Mouse (Mus musculus) limb, embryonic 12.5 days (tissue): ENCODE results near the gene Sdhaf3. TPM values are rescaled to one million over a fixed set of nuclear protein-coding genes. Genes with fewer than 3 reads are reported as not detected.
"Not testable (repeated sequence)": the region's sequence is repeated elsewhere in the genome, so short reads cannot be mapped to it uniquely, and the experiment has no call there.

ENCODE experiments used
- ATAC-seq: fragments of 200-750 bp; cut with Nextera tagmentation; 2 replicates; pipeline ENCODE4 v1.8.0; 2017; ENCODE audit warnings: low read depth, moderate TSS enrichment; ENCODE audit not compliant: insufficient number of reproducible peaks, insufficient read depth, low FRiP score, low TSS enrichment
- H3K27ac ChIP-seq: fragments of 300-500 bp; sonication (generic); 2 replicates; pipeline ENCODE4 v1.5.1; 2016; ENCODE audit warnings: mild to moderate bottlenecking, moderate library complexity
- H3K27me3 ChIP-seq: fragments of 300-500 bp; sonication (generic); 2 replicates; pipeline ENCODE4 v1.6.1; 2016; ENCODE audit warnings: mild to moderate bottlenecking, moderate library complexity
- H3K36me3 ChIP-seq: fragments of 300-500 bp; sonication (generic); 2 replicates; pipeline ENCODE4 v1.6.1; 2016; ENCODE audit warnings: mild to moderate bottlenecking, moderate library complexity
- H3K4me1 ChIP-seq: fragments of 300-500 bp; sonication (generic); replicated peaks from 2 replicates; pipeline ENCODE4 v1.6.1; 2016
- H3K4me2 ChIP-seq: fragments of 300-500 bp; sonication (generic); 2 replicates; pipeline ENCODE4 v1.6.1; 2016; ENCODE audit warnings: mild to moderate bottlenecking, moderate library complexity
- H3K4me3 ChIP-seq: fragments of 300-500 bp; sonication (generic); replicated peaks from 2 replicates; pipeline ENCODE4 v1.5.1; 2016; ENCODE audit warnings: mild to moderate bottlenecking
- H3K9ac ChIP-seq: fragments of 300-500 bp; sonication (generic); replicated peaks from 2 replicates; pipeline ENCODE4 v1.6.1; 2016; ENCODE audit warnings: mild to moderate bottlenecking, moderate library complexity
- H3K9me3 ChIP-seq: fragments of 300-500 bp; sonication (generic); 2 replicates; pipeline ENCODE4 v1.6.1; 2016; ENCODE audit warnings: mild to moderate bottlenecking, moderate library complexity
- WGBS: fragments of 180-500 bp; shearing (Covaris S2); methylation state at CpG from one replicate; pipeline ENCODE4 v1.1.7; 2016; 5-methylcytosine and 5-hydroxymethylcytosine counted together
- polyA plus RNA-seq: library from polyadenylated mRNA; unstranded; fragments of >200 nt; fragmentation: Nextera tagmentation; extraction: Ambion mirVana; gene quantifications from 2 replicates; pipeline ENCODE4 v1.2.1, GENCODE M21; 2016

The Sdhaf3 gene
- polyA plus RNA-seq, 1 experiment from 2014 or later: 7.3 TPM

- Histone ChIP-seq H3K4me2 (no peak overlapping the region), H3K9ac (no peak overlapping the region), H3K9me3 (no peaks in the 10 kb centered on the region), H3K36me3 (no peaks in the 10 kb centered on the region), H3K4me3 (no peak overlapping the region), H3K4me1 (no peaks in the 10 kb centered on the region), H3K27me3 (no peaks in the 10 kb centered on the region), H3K27ac (no peak overlapping the region)
- 13% methylated on average over 1 of the region's 1 CpGs for WGBS
- no peak for ATAC-seq
Observed at GRCm38 (mm10) chr6:6947650-6948049, 8.2 kb upstream of the Sdhaf3 start.

DNA sequence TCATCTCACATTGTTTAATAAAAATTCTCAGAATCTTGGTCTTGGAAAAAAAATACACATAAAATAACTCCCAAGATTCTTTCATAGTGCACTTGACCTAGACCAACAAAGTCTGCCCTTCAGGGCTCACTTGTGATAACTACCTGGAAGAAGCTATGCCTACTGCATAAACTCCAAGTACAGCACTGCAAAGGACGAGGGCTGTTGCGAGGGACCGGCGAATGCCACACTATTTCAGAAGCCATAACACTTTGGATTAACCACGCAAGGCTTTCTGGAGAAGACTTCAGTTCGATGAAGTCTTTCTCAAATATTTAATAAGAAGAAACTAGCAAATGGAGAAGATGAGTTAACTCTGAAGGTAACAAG lies 425 bp upstream of the Sdhaf3 start:
- Histone ChIP-seq H3K4me1 (peaks cover 5% of the 10 kb centered on the region; the same call in 1 of the 2 replicates), H3K27ac (peak overlapping the region; percentile 46; the same call in 1 of the 2 replicates), H3K4me2 (peak overlapping the region; percentile 75), H3K9me3 (no peaks in the 10 kb centered on the region), H3K27me3 (no peaks in the 10 kb centered on the region), H3K4me3 (peak overlapping the region; percentile 68), H3K36me3 (no peaks in the 10 kb centered on the region), H3K9ac (no peak overlapping the region)
- peak; percentile 22; the same call in 1 of the 2 replicates for ATAC-seq
- 41% methylated on average over 6 of the region's 6 CpGs for WGBS

- H3K9me3 ChIP-seq, H3K4me3 ChIP-seq, H3K4me2 ChIP-seq, H3K4me1 ChIP-seq, H3K27ac ChIP-seq, H3K9ac ChIP-seq, ATAC-seq, H3K27me3 ChIP-seq, H3K36me3 ChIP-seq: not testable (repeated sequence)
- 86% methylated on average over 2 of the region's 4 CpGs for WGBS
Observed at GRCm38 (mm10) chr6:6959234-6959633, 3.4 kb downstream of the Sdhaf3 start.

DNA sequence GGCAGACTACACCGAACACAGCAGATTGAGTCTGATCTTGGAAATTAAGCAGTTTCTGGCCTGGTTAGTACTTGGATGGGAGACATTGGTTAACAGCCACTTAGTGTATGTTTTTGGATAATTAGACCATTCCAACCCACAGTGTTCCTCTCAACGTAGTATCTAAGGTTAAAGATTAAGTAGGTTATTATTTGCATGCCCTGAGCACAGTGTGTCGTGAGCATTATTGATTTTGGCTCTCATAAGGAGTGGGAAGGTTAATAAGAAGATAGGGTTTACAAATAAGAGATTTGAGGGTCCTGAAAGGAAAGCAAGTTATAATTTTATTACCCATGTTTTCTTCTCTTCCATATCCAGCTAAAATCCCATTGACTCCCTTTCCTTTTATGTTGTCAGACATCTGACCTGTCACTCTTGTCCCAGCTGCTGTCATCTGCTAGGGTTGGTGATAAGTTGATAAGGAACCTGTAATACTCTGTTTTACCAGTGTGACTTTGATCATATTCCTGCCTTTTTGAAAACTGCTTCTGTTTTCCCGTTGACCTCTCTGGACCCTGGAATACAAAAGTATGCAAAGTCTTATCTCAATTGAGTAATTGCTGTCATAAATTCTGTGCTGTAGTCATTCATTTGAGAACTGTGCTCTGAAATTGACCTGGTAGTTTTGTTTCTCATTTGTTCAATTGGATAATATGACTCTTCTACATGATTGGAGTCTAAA lies 41.6 kb downstream of the Sdhaf3 start:
- Histone ChIP-seq H3K9ac (no peak overlapping the region), H3K27ac (no peak overlapping the region), H3K4me1 (no peaks in the 10 kb centered on the region), H3K9me3 (no peaks in the 10 kb centered on the region), H3K4me3 (no peak overlapping the region), H3K36me3 (no peaks in the 10 kb centered on the region), H3K27me3 (no peaks in the 10 kb centered on the region), H3K4me2 (no peak overlapping the region)
- 83% methylated on average over 4 of the region's 4 CpGs for WGBS
- no peak for ATAC-seq

GRCm38 (mm10) chr6:6997956-6998355 lies 42.2 kb downstream of the Sdhaf3 start:
- Histone ChIP-seq H3K4me3 (no peak overlapping the region), H3K36me3 (no peaks in the 10 kb centered on the region), H3K9ac (no peak overlapping the region), H3K9me3 (no peaks in the 10 kb centered on the region), H3K4me1 (no peaks in the 10 kb centered on the region), H3K27ac (no peak overlapping the region), H3K27me3 (no peaks in the 10 kb centered on the region), H3K4me2 (no peak overlapping the region)
- WGBS: 84% methylated on average over 1 of the region's 1 CpGs
- ATAC-seq: no peak

DNA sequence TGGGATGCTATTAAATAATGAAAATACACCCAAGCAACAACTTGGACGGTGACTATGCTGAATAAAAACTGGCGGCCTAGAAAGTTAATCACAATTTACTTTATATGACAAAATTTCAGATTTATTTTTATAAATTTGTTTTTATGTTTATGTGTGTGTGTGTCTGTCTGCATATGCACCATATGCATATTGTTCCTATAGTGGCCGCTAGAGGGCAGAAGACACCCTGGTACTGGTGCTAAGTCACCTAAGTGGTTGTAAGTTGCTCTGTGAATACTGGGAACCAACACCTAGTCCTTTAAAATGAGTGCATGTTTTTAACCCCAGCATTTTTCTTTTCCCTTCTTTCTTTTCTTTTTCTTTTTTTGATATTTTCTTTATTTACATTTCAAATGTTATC lies 43.2 kb downstream of the Sdhaf3 start:
- H3K36me3 ChIP-seq: no peaks in the 10 kb centered on the region
- H3K27ac ChIP-seq: no peak overlapping the region
- no peaks in the 10 kb centered on the region for H3K27me3 ChIP-seq
- H3K9me3 ChIP-seq: no peaks in the 10 kb centered on the region
- no peaks in the 10 kb centered on the region for H3K4me1 ChIP-seq
- no peak overlapping the region for H3K9ac ChIP-seq
- no peak for ATAC-seq
- H3K4me2 ChIP-seq: no peak overlapping the region
- no peak overlapping the region for H3K4me3 ChIP-seq
- WGBS: 93% methylated on average over 3 of the region's 3 CpGs

DNA sequence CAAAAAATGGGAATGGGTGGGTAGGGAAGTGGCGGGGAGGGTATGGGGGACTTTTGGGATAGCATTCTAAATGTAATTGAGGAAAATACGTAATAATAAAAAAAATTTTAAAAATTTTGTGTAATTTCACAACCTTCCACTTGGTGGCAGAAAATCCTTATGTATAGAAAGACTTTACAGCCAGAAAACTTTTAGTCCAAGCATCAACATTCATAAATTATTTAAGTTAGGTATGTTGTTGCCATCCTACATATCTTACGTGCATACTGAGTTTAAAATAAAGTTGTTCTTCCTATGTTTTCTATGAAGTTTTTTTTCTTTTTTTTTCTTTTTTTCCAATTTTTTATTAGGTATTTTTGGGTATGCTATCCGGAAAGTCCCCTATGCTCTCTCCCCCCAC lies 47.3 kb downstream of the Sdhaf3 start:
- Histone ChIP-seq H3K27ac (no peak overlapping the region), H3K9ac (no peak overlapping the region), H3K27me3 (no peaks in the 10 kb centered on the region), H3K4me1 (no peaks in the 10 kb centered on the region), H3K9me3 (no peaks in the 10 kb centered on the region), H3K4me2 (no peak overlapping the region), H3K36me3 (no peaks in the 10 kb centered on the region), H3K4me3 (no peak overlapping the region)
- WGBS: 69% methylated on average over 4 of the region's 4 CpGs
- ATAC-seq: no peak

GRCm38 (mm10) chr6:7004005-7004404 lies 48.2 kb downstream of the Sdhaf3 start:
- no peak overlapping the region for H3K9ac ChIP-seq
- no peaks in the 10 kb centered on the region for H3K4me1 ChIP-seq
- no peaks in the 10 kb centered on the region for H3K36me3 ChIP-seq
- H3K9me3 ChIP-seq: no peaks in the 10 kb centered on the region
- no peaks in the 10 kb centered on the region for H3K27me3 ChIP-seq
- WGBS: 69% methylated on average over 2 of the region's 2 CpGs
- no peak overlapping the region for H3K27ac ChIP-seq
- no peak overlapping the region for H3K4me3 ChIP-seq
- no peak overlapping the region for H3K4me2 ChIP-seq
- ATAC-seq: no peak

- WGBS: 82% methylated on average over 6 of the region's 6 CpGs
- Histone ChIP-seq H3K9me3 (no peaks in the 10 kb centered on the region), H3K27me3 (no peaks in the 10 kb centered on the region), H3K4me3 (no peak overlapping the region), H3K4me2 (no peak overlapping the region), H3K4me1 (no peaks in the 10 kb centered on the region), H3K27ac (no peak overlapping the region), H3K9ac (no peak overlapping the region), H3K36me3 (peaks cover 8% of the 10 kb centered on the region; the same call in 1 of the 2 replicates)
- ATAC-seq: no peak
Observed at GRCm38 (mm10) chr6:7038087-7038486, 82.3 kb downstream of the Sdhaf3 start.

DNA sequence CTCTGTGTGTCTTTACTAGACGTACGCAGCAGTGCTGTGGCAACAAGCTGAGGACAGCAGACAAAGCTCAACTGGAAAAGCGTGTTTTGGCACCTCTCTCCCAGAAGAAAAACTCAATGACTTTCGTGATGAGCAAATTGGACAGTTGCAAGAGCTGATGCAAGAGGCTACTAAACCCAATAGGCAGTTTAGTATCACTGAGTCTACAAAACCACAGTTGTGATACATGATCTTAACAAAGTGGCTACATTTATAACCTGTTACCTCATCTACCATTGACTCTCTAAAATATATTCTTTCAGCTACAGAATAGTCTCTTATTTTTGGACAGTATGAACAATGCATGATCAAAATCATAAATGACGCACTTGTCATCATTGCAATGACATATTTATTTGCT lies 83.0 kb downstream of the Sdhaf3 start:
- Histone ChIP-seq H3K27ac (no peak overlapping the region), H3K9ac (no peak overlapping the region), H3K4me1 (no peaks in the 10 kb centered on the region), H3K27me3 (no peaks in the 10 kb centered on the region), H3K36me3 (peaks cover 8% of the 10 kb centered on the region; the same call in 1 of the 2 replicates), H3K4me2 (no peak overlapping the region), H3K4me3 (no peak overlapping the region), H3K9me3 (no peaks in the 10 kb centered on the region)
- 87% methylated on average over 5 of the region's 5 CpGs for WGBS
- no peak for ATAC-seq

GRCm38 (mm10) chr6:7041912-7042311 lies 86.1 kb downstream of the Sdhaf3 start:
- no peak overlapping the region for H3K4me3 ChIP-seq
- no peak overlapping the region for H3K27ac ChIP-seq
- WGBS: 78% methylated on average over 1 of the region's 1 CpGs
- H3K4me2 ChIP-seq: no peak overlapping the region
- H3K4me1 ChIP-seq: no peaks in the 10 kb centered on the region
- no peaks in the 10 kb centered on the region for H3K9me3 ChIP-seq
- H3K9ac ChIP-seq: no peak overlapping the region
- ATAC-seq: no peak
- H3K36me3 ChIP-seq: peaks cover 8% of the 10 kb centered on the region; the same call in 1 of the 2 replicates
- H3K27me3 ChIP-seq: no peaks in the 10 kb centered on the region

GRCm38 (mm10) chr6:7062819-7063218 lies 107.0 kb downstream of the Sdhaf3 start:
- Histone ChIP-seq H3K4me1 (no peaks in the 10 kb centered on the region), H3K27me3 (no peaks in the 10 kb centered on the region), H3K4me2 (no peak overlapping the region), H3K9me3 (no peaks in the 10 kb centered on the region), H3K36me3 (no peaks in the 10 kb centered on the region), H3K27ac (no peak overlapping the region), H3K9ac (no peak overlapping the region), H3K4me3 (no peak overlapping the region)
- WGBS: 90% methylated on average over 3 of the region's 3 CpGs
- no peak for ATAC-seq
